Mouse (Mus musculus) heart, postnatal 0 days (tissue): ENCODE measurements at regions not wholly inside any gene's neighbourhood (a gene's known extent, or its start where the extent isn't known, plus 50 kb on each side); places are given as distances from the start of the nearest gene placed in this dataset.

Experiments used
- CTCF ChIP-seq: IDR thresholded peaks from 2 replicates; pipeline ENCODE4 v1.5.1; 2016; ENCODE audit warnings: antibody characterized with exemption, control low read depth, low read depth
- EP300 ChIP-seq: IDR thresholded peaks from 2 replicates; pipeline ENCODE4 v1.6.1; 2016; ENCODE audit warnings: antibody characterized with exemption, low read depth

DNA sequence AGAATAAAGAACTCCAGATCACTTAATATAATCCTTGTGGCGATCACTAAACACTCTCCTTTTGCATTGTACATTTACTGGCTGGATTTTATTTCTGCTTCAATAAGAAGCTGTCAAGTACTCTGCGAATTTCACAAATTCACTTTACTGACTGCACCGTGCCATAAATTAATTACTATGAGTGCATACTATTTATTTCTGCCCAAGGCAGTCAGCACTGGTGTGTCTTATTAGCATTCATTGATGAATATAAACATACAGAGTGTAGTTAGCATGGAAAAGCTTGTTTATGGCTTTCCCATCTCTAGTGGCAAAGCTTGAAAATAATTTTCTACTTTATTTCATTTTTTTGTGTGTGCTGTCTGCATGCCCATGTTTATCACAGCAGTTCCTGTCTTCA lies 453.3 kb upstream of the Lmcd1 start:
- no peak for TF ChIP-seq CTCF
- TF ChIP-seq EP300: no peak
